Mouse (Mus musculus) kidney, adult 8-10 months (tissue): Measurements from ENCODE around the gene Zfp941.

Experiments used
- DNase-seq, 2 experiments: peaks; one replicate each; pipeline ENCODE4 v3.0.0; 2022

Zfp941 gene

GRCm38 (mm10) chr7:140840750-140841735 is 19.1 kb upstream of the Zfp941 start:
- no peak for DNase-seq

- DNase-seq, result no peak
Measured at GRCm38 (mm10) chr7:140839556-140839955, 17.6 kb upstream of the Zfp941 start.

GRCm38 (mm10) chr7:140836243-140837115 is 14.5 kb upstream of the Zfp941 start:
- DNase-seq, result no peak

- no peak for DNase-seq
Measured at GRCm38 (mm10) chr7:140835758-140836087, 13.7 kb upstream of the Zfp941 start.

- DNase-seq, result peak in 1 of 2 experiments; percentile 55
Measured at GRCm38 (mm10) chr7:140834968-140835757, 13.2 kb upstream of the Zfp941 start, which contains the start of gene Urah. Gene Urah (plus strand): TSS chr7:140835018.

- DNase-seq, result no peak
Measured at GRCm38 (mm10) chr7:140833341-140833740, 11.4 kb upstream of the Zfp941 start.

GRCm38 (mm10) chr7:140831447-140831846 is 9.5 kb upstream of the Zfp941 start:
- no peak for DNase-seq

- peak; percentile 84 to 89 for DNase-seq
Measured at GRCm38 (mm10) chr7:140828171-140828881, 6.3 kb upstream of the Zfp941 start.

GRCm38 (mm10) chr7:140822731-140823130 is 753 bp upstream of the Zfp941 start:
- no peak for DNase-seq

GRCm38 (mm10) chr7:140821305-140821652 is 699 bp downstream of the Zfp941 start:
- no peak for DNase-seq

GRCm38 (mm10) chr7:140820173-140820572 is 1.8 kb downstream of the Zfp941 start:
- no peak for DNase-seq

GRCm38 (mm10) chr7:140812850-140813249 is 9.1 kb downstream of the Zfp941 start:
- DNase-seq, result no peak

GRCm38 (mm10) chr7:140811714-140812113 is 10.3 kb downstream of the Zfp941 start:
- DNase-seq, result no peak

GRCm38 (mm10) chr7:140810496-140810895 is 11.5 kb downstream of the Zfp941 start:
- no peak for DNase-seq

- DNase-seq, result peak; percentile 70 to 84
Measured at GRCm38 (mm10) chr7:140805704-140806103, 16.3 kb downstream of the Zfp941 start.

GRCm38 (mm10) chr7:140802629-140803028 is 19.3 kb downstream of the Zfp941 start:
- DNase-seq, result peak; percentile 66 to 72

GRCm38 (mm10) chr7:140798212-140798611 is 23.8 kb downstream of the Zfp941 start:
- no peak for DNase-seq

- DNase-seq, result no peak
Measured at GRCm38 (mm10) chr7:140797619-140798018, 24.4 kb downstream of the Zfp941 start.

- DNase-seq, result no peak
Measured at GRCm38 (mm10) chr7:140793541-140793940, 28.4 kb downstream of the Zfp941 start.

- no peak for DNase-seq
Measured at GRCm38 (mm10) chr7:140788053-140788435, 33.9 kb downstream of the Zfp941 start.

- no peak for DNase-seq
Measured at GRCm38 (mm10) chr7:140787406-140788052, 34.4 kb downstream of the Zfp941 start, which contains the start of gene Syce1. Gene Syce1 (minus strand): TSS chr7:140787852.
